Mouse (Mus musculus) adipocyte (in vitro differentiated cells): ENCODE results near the gene Tspan18.

Source experiments
- DNase-seq: peaks from one replicate; pipeline ENCODE4 v3.0.0-alpha.2; 2016; ENCODE audit warnings: low spot score

Gene Tspan18

DNA sequence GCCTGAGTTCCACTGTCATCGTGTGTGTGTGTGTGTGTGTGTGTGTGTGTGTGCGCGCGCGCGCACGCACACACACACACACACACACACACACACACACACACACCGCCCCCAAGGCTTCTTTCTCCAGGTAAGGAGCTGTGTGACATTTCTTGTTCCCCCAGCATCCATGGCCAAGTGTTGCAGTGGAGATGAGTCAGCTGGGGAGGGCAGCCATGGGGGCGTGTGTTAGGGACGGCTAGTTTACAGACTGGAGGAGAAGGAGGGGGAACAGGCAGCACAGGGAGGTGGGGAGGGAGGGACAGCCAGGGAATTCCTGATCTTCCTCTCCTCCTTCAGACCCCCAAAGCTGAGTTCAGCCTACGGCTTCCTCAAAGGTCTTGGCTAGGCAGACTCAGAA lies 151.4 kb downstream of the Tspan18 start:
- DNase-seq: no peak

DNA sequence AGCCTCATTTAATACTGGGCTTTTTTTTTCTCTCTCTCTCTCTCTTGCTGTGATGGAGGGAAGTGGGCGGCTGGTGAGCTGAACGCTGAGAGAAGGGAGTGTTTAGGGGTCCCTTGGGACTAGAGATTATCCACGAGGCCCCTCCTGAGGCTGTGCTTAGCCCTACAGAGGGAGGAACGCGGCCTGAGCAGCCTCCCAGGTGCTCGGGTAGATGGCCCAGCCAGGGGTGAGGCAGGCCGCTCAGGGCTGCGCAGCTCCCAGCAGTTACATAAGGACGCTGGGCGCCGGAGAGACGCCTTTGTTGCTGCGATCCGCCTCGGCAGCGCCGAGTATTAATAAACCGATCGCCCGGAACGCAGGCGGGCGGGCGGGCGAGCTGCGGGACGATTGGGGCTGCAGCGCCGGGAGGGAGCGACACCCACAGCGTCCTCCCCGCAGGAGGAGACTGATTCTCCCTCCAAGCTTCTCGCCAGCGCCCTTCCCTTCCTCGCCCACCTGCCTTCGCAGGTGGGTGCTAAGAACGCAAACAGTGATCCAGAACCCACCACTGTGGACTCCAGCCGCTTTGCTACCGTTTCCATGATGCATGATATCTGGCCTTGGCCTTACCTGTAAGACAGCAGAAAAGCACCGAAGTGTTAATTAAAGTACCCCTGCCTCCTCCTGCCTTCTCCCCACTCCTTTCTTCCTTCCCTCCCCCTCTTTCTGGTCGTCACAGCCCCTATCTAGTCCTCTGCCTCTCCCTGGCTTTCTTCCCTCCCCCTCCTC lies 154.0 kb downstream of the Tspan18 start:
- no peak for DNase-seq

DNA sequence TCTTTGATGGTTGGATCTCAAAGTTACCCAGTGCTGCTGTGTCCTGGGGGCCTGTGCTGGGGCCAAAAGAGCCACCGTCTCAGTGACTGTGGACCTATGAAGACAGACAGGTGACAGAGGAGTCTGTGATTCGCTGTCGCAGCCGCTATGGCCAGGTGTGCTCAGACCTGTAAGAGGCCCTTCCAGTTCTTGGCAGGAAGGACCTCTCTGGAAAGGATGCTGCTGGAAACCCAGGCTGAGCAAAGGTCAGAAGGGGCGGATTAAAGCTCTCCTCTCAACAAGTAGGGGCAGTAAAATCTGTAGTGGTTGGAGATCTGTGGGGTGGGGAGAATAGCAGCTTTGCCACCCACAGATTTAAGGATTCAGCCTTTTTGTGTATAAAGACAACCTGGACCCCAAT lies 154.7 kb downstream of the Tspan18 start:
- DNase-seq: no peak

DNA sequence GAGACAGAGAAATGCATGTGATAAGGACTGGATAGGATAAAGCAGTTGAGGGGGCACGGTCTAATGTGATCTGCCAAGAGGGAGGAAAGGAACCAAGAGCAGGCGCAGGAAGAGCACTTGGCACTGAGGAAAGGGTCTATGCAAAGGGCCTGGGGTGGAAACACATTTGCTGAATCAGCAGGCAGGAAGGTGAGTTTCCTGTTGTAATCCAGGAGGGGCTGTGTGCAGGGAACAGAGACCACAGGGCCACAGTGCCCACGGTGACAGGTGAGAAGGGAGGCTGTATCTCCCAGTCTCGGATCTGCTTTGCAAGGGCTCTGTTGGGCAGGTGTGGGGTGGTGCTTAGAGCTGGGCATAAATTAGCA lies 156.0 kb downstream of the Tspan18 start:
- DNase-seq: no peak

DNA sequence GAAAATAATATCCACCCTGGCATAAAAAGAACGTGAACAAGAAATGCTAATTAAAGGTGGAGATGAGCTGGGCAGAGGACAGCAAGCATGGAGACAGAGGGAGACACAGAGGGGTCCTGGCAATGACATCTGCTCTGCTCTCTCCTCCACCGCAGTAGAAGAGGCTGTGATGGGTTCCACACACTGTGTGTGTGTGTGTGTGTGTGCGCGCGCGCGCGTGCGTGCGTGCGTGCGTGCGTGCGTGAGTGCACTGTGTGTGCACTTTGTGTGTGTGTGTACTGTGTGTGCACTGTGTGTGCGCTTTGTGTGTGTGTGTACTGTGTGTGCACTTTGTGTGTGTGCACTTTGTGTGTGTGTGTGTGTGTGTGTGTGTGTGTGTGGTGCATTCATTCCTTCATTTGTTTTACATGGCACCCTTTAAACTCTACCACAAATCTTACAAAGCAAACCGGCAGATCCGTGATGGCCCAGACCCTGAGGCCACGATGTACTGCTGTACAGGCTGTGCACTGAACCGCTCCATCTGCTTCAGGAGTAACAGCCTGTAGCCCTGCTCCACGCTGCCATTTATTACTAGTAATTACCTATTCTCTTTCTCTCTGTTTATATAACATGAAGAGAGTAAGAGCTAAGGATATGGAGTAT lies 156.5 kb downstream of the Tspan18 start:
- DNase-seq: no peak

DNA sequence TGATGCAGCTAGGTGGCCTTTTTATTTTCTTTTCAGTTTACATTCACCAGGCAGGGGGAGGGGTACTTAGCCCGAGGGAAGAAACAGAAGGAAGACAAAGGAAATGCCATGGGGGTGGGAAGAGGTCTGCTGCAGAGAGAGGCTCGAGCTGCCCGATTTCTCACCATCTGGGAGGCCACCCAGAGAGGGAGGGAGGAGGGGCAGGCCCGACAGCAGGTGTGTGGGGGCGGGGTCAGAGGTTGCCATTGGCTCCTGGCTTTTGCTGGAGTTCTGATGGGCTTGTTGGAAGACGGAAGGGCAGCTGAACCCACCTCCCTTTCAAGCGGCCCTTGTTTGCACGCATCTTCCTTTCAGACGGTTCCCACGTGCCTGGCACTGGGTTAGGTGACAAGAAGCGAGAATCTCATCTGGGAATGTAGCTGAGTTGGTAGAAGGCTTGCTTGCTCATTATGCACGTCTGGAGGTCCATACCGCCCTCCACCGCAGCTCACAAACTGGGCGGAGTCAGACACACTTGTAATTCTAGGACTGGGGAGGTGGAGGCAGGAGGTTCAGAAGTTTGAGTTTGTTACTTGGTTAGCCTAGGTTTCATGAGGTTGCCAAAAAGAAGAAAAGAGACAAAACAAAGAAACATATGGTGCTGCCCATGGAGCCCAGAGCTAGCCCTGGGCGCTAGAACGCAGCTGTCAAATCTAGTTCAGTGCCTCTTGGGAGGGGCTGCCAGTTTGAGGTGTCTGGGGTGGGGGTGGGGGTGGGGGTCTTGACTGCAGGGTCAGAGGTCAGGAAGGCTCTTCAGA lies 157.2 kb downstream of the Tspan18 start:
- DNase-seq: no peak

DNA sequence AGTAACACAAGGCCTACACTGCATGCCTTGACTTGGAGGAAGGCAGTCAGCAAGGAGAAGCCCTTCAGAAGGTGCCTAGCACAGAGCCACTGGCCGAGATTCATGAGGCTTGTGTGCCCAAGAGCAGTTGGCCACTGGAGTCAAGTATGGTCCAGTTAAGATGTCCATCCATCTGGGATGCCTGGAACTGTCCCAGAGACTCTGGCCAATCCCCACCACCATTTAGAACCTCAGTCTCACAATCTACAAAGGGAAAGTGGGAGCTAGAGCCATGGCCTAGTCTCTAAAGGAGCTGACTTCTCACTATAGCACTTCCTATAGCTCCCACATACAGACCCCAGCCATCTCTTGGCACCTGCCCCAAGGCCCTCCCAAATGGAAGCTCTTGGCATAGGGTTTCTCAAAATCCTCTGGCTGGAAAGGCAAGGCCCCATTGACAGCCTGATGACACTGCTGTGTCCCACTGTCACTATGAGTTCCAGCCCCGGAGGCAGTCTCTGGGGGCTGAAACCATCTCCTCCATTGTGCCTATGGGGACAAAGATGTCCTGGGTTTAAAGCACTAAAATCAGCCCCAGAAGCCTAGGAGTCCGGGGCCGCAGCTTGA lies 158.0 kb downstream of the Tspan18 start:
- no peak for DNase-seq

DNA sequence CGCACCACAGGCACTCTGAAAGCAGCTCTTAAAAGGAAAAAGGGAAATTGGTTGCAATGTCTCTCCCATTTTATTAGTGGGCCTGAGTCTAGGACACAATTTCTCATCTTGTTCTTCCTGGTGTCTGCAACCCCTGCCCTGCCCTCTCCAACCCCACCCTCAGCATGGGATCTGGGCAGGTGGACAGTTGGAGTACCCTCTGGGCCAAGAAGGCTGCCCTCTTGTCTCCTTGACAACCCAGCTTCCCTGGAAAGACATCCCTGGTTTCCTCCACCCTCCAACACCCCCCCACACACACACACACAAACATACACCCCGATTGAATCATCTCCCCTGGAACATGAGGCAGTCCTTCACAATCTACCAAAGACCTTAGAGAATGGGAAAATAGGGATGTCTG lies 158.6 kb downstream of the Tspan18 start:
- DNase-seq: no peak

DNA sequence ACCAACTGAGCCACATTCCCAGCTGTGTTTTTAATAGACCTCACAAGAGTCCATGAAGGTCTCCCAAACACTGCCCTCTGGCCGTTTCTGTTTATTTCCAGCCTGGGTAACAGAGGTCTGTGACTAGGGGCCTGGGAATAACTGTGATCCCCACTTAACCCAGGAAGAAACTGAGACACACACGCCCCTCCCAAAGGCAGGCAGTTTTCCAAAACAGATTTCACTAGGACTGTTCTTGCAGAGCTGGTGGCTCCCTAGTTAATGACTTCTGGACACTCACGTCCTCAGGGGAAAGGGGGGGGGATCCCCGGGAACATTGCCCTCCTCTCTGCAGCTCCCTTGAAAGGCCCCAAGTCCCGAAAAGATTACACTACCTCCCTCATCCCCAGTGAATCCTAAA lies 159.0 kb downstream of the Tspan18 start:
- DNase-seq: no peak

DNA sequence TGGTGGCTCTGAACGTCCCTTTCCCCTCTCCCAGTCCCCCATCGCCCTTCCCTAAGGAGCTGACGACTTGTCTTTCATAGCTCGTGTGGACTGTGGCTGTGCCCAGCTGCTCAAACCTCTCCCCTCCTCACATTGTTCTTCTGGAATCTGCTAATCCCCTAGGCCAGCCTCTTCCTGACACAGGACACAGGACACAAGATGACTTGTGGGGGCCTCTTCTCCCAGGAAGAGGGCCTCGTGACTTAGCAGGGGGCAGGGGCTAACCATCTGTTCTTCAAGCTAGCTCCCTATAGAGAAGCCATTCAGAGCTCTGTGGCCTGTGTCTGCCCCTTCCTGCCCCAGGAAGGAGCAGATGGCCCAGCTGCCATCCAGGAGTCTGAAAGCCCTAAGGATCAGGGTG lies 160.1 kb downstream of the Tspan18 start:
- no peak for DNase-seq

DNA sequence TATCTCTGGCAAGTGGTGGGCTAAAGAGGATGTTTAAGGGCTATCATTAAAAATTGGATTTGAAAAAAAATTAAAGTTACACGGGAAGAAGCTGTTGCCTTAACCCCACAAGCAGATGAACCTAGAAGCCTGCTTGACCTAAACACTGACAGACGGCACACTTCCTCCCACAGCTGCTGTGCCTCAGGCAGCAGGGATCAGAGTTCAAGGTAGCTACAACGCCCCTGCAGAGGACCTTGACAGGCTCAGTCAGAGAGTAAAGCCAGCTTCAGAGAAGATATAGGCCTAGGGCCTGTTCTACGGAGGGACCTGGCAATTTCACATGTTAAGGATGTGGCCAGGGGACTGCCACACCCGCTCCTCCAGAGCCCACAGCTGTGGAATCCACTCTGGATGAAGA lies 161.8 kb downstream of the Tspan18 start:
- DNase-seq: no peak

DNA sequence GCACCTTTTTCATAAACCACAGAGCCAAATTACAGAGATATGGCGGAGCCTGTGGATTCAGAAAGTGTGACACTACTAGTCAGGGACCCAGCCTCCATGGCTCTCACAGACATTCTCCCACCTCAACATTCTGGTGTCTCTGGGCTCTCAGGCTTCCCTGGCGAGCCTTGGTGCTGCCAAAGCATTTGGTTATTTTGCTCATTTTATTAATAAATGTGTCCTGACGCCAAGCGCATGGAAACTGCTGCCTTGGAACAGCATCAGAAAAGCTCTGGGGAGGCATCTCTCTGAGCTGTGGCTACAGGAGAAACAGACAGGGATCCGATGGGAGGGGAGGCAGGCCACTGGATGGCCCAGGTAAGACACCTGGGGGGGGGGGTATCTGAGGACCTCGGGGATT lies 162.4 kb downstream of the Tspan18 start:
- no peak for DNase-seq

DNA sequence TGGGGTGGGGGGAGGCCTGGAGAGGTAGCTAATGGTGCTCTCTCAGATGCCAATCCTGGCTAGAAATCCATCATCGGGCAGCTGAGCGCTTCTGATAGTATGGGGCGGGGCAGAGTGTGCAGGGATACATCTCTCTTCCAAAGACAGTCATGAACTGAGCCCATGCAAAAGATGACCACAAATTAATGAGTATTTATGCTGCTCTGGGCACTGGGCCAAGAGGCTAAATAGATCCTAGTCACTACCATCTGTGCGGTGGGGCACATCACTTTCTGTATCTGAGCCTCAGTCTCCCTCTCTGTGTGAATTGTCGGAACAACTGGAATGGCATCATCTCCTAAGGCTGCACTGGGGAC lies 163.5 kb downstream of the Tspan18 start:
- DNase-seq: no peak

DNA sequence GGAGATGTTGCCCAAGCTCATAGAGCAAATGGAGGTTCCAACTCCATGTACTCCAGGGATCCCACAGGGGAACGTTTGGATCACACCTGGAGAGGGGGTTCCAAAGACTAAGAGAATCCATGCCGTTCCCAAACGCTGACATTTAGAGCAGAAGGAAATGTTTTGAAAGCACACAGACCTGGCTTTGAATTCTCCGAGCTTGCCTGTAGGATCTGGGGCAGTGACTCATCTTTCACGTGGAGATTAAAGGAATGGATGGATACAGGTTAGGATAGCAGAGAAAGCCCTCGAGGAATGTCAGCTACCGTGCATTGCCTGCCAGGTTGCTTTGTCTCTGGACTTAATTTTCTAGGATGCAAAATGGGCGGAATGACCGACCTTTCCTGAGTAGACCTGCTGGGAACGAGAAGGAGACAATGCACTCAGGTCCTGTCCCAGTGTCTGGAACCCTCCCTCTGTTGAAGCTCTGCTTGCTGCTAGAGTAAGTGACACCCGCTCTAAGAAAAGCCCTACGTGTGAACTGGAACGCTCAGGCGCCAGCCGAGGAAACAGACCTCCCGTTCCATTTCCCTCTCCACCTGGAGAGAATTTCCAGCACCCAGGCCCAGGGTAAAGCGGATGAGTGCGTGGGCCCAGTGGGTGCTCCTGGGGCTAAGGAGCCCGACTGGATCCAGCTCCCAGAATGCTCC lies 164.0 kb downstream of the Tspan18 start:
- DNase-seq: no peak

DNA sequence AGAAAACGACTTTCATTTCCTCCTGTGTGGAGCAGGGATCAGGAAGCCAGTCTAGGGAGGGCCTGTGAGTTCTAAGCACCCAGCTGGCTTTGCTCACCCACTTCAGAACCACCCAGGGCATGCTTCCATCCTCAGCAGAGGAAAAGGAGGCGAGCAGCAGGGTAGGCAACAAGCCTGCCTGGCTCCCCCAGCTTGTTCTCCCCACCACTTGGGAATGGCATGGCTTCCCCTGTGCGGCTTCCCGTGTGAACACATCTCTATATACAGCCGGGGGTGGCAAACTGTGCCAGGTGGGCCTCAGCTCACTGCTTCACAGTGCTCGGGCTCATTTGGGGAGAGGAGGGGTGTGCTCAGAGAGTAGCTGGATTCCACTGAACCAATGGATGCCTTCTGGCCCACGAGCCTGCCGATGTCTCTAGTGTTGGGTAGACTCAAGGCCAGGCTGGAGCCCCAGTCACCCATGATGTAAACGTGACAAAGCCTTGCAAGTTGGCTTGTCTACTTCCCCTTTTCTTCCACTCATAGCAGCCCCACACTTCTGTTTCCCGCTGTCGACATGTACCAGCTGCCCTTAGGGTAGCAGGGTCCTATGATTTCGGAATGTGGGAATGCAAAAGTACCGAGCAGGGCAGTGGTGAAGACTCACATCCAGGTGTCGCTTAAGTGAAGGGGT lies 167.4 kb downstream of the Tspan18 start:
- no peak for DNase-seq

DNA sequence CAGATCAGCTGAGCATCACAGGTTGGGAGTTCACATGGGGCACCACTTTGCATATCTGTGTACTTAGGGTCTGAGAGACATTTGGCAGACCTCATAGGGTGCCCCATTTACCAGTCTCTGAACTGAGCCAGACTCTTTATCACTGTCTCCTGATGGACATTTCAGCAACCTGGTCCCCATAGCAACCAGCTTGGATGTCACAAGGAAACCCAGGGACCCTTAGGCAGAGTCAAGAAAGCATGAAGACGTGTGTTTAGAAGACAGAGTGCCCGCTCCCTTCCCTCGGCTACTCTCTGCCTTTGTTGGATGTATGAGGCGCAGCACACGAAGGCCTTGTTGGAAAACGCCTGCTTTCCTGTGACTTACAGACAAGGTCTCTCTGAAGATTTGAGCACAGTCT lies 168.0 kb downstream of the Tspan18 start:
- DNase-seq: no peak

DNA sequence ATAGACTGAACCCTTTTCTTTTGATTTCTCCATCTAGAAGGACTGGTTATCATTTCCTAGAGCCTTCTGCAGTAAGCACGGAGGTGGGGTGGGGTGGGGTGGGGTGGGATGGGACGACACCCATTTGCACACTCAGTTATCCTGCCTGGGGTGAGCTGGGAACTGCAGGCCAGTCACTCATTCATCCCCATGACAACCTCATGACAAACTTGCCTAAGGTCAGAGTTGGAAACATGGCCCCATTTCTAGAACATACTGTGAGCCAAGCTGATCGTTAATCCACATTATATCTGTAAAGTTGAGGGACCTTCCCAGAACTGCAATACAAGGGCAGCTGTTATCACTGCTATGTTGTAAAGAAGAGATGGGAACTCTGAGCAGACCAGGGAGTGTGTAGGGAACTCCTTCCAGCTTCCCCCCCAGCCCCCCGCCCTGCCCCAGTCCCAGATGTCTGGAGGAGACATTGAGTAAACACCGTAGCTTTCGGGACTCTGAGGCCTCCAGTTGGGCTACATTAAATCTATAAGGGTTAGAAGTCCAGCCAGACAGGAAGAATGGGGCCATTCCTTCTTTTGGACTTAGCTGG lies 170.5 kb downstream of the Tspan18 start:
- DNase-seq: no peak

DNA sequence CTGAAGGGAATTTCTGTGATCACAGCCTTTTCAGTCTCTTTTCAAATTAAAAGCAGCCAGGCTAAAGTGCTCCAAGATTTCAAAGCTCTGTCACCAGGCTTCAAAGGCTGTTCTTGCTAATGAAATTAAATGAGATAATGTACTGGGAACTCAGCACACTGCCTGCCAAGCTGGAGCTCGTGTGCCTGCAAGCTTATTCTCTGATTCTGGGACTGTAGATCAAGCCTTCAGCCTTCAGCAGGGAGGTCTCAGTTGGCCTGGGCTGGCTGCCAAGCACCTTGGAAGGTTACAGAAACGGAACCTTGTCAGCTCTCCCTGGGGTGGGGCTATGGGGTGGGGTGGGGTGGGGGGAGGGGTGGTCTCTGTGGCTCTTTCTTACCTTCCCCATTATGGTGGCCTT lies 171.0 kb downstream of the Tspan18 start:
- DNase-seq: no peak

DNA sequence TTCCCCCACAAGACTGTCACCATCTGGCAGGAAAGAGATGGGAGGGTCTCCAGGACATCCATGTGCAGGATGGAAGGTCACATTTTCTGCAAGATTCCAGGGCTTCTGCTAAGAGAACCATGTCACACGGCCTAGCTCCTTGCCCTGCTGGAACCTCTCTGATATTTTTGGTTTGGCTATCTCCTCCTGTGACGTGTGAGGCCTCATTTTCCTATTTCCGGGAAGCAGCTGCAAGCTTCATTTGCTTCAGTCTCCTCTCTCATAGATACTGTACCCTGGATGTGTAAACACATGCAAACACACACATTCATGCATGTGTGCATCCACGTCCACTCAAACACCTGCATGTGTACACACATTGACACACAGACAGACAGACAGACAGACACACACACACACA lies 171.5 kb downstream of the Tspan18 start:
- no peak for DNase-seq

DNA sequence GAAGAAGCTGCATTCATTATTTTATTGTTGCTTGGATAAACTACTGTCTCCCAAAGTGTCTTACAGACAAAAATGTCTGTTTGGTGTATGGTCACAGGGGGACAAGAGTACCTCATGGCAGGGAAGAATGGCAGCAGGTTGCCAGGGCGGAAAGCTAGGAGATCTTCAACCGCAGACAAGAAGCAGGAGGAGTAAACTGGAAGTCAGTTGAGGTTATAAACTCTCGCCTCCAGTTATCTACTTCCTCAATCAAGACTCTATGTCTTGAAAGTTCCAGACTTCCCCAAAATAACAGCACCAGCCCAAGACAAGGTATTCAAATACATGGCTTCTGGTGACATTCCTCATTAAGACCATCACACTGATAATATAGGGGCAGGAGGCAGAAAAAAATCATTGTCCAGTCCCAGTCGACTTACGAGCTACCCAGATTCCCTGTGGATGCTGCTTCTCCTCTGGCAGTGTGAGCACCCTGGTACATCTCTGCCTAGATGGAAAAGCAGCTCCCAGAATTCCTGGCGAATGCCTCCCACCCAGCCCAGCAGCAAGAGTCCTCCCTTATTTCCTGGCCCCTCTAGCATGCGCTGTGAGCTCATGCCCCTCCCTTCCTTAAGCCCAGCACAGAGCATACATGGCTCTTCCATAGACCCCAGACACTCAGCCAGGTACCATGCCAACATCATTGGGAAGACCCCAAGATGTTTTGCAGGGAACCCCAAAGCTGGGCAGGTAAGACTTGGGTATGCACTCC lies 172.2 kb downstream of the Tspan18 start:
- DNase-seq: no peak
